Mouse (Mus musculus): ENCODE measurements around the gene Mgll. TPM values are rescaled to one million over a fixed set of nuclear protein-coding genes. Genes with fewer than 3 reads are reported as not detected.

Mgll gene
- polyA plus RNA-seq, 1 experiment = 0.20 TPM

DNA sequence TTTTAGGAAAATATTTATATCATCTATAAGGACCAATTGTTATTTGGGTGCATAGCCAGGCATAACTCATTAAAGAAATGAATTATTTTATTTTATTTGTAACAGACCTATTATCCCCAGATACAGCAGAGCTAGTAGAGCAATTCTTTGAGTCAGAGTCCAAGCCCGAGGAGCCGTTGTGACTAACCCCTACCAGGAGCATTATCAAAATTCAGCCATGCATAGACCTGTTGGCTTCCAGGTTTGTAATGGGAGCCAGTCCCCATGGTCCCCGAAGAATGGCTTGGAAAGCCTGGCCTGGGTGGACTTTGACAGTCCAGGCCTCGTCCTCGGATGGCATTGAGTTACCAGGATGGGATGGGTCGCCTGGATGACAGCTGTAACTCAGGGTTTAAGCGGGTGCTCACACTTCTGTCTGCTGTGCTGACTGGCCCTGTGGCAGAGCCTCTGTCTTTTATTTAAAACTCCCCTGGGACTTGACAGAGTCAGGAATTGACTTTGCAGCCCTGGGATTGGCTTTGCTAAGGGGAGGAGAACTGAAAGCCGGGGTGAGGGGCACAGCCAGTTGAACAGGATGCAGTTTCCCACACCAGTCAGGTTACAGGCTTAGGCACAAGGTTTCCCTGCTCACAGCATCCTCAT, 54.0 kb downstream of the Mgll start:
- TF ChIP-seq POLR2A (IDR thresholded peaks at IDR 0.05; ENCODE audit: borderline replicate concordance, low read depth, low read length) (no peak), CTCF (IDR thresholded peaks at IDR 0.05; ENCODE audit: low read depth, low read length) (no peak)
- no peaks in the 10 kb centered on the region for H3K4me1 ChIP-seq (ENCODE audit: control insufficient read depth, insufficient read depth, low read length)
- no peak overlapping the region for H3K4me3 ChIP-seq (ENCODE audit: insufficient read depth, low read length)
- H3K27ac ChIP-seq (ENCODE audit: insufficient read depth, low read depth, low read length) = no peak overlapping the region

DNA sequence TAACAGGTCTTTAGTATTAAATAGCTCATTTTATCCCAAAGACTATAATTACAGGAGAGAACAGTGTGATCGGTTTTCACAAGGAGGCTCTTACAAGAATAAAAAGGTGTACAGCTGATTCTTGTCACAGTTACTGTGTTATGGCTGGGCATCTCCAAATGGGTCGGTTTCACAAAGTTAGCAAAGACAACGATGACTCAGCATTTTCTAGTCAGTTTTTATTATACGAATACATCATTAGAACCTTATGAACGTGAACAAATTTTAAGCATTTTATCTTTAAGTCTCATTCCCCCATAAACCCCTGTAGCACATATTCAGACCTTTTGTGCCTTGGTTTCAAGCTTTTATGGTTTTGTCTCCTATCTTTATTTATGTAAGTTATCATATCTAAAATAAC, 55.5 kb downstream of the Mgll start:
- H3K4me3 ChIP-seq (ENCODE audit: insufficient read depth, low read length) = no peak overlapping the region
- H3K4me1 ChIP-seq (ENCODE audit: control insufficient read depth, insufficient read depth, low read length) = peaks cover 5% of the 10 kb centered on the region; the same call in 1 of the 2 replicates
- TF ChIP-seq CTCF (IDR thresholded peaks at IDR 0.05; ENCODE audit: low read depth, low read length) (no peak), POLR2A (IDR thresholded peaks at IDR 0.05; ENCODE audit: borderline replicate concordance, low read depth, low read length) (no peak)

DNA sequence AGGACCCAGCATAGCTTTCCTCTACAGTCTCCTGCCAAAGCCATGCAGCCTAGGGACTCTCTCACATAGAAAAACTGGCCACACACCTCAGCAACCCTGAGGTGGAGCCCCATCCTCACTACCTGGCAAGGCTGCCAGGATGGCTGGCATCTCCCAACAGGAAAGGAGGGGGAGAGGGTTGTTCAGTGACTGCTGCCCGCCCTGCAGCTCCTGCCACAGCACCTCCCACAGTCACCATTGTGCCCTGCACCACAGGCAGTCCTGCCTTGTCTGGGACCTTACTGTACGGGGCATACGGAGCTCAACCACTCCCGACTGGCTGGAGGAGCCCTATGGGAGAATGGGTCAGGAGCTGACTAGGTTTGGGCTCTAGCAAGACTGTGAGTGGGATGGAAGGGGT, 57.7 kb downstream of the Mgll start:
- no peak overlapping the region for H3K27ac ChIP-seq (ENCODE audit: insufficient read depth, low read depth, low read length)
- H3K4me1 ChIP-seq (ENCODE audit: control insufficient read depth, insufficient read depth, low read length) = peaks cover 11% of the 10 kb centered on the region
- no peak for TF ChIP-seq POLR2A (IDR thresholded peaks at IDR 0.05; ENCODE audit: borderline replicate concordance, low read depth, low read length)
- TF ChIP-seq CTCF (IDR thresholded peaks at IDR 0.05; ENCODE audit: low read depth, low read length) = no peak
- H3K4me3 ChIP-seq (ENCODE audit: insufficient read depth, low read length) = no peak overlapping the region

More for the DNA sequence above, 55.5 kb downstream of the Mgll start:
- H3K27ac ChIP-seq (ENCODE audit: insufficient read depth, low read depth, low read length) = no peak overlapping the region

DNA sequence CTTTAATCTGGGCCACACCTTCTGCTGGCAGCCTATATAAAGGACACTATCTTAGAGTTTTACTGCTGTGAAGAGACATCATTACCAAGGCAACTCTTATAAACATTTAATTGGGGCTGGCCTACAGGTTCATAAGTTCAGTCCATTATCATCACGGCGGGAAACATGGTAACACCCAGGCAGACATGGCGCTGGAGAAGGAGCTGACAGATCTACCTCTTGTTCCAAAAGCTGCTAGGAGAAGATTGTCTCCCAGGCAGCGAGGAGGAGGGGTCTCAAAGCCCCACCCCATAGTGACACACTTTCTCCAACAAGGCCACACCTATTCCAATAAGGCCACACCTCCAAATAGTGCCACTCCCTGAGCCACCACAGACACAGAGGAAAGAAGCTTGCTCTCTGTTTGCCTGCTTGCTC, 58.8 kb downstream of the Mgll start:
- no peak overlapping the region for H3K4me3 ChIP-seq (ENCODE audit: insufficient read depth, low read length)
- no peak overlapping the region for H3K27ac ChIP-seq (ENCODE audit: insufficient read depth, low read depth, low read length)
- peaks cover 11% of the 10 kb centered on the region for H3K4me1 ChIP-seq (ENCODE audit: control insufficient read depth, insufficient read depth, low read length)

DNA sequence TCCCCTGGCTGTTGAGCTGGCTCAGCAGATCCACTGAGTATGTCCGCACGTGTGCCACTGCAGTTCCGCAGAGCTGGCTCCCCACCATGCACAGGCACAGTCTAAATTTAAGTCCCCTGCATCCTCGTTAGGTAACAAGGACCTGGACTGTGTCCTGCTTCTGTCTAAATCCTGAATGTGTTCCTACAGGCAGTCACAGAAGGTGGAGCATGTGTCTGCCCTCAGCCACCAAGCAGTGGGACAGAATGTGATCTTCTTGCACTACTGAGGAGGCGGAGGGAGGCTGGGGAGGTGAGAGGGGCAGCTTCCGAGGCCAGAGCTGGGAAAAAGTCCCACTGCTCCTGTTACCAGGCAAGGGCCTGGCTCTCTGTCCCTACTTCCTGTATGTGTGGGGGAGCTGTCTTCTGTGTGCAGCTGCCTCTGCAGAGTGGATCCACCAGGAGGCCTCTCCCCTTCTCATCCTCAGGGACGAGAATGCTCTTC, 60.5 kb downstream of the Mgll start:
- H3K27ac ChIP-seq (ENCODE audit: insufficient read depth, low read depth, low read length) = no peak overlapping the region

More for the DNA sequence above, 58.8 kb downstream of the Mgll start:
- TF ChIP-seq CTCF (IDR thresholded peaks at IDR 0.05; ENCODE audit: low read depth, low read length) = no peak
- no peak for TF ChIP-seq POLR2A (IDR thresholded peaks at IDR 0.05; ENCODE audit: borderline replicate concordance, low read depth, low read length)

DNA sequence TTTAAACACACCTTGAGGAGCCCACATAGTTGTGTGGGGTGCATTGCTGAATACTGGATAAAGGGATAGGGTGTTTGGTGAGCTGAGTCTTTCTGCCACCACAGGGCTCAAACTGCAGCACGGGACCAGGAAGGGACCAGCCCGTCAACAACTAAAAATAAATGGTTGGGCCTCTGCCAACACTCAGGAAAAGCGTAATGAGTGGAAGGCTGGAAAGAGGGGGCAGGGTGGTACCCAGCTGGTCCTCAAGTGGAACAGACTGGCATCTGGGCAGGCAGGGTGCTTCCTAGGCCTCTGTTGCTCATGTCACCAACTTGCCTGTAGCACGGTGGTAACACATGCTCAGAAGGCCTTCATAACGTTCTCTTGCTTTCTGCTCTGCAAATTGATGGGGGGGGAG, 61.1 kb downstream of the Mgll start:
- no peak for TF ChIP-seq CTCF (IDR thresholded peaks at IDR 0.05; ENCODE audit: low read depth, low read length)
- TF ChIP-seq POLR2A (IDR thresholded peaks at IDR 0.05; ENCODE audit: borderline replicate concordance, low read depth, low read length) = no peak
- Histone ChIP-seq H3K27ac (ENCODE audit: insufficient read depth, low read depth, low read length) (no peak overlapping the region), H3K4me3 (ENCODE audit: insufficient read depth, low read length) (no peak overlapping the region), H3K4me1 (ENCODE audit: control insufficient read depth, insufficient read depth, low read length) (peaks cover 11% of the 10 kb centered on the region)

More for the DNA sequence above, 60.5 kb downstream of the Mgll start:
- TF ChIP-seq CTCF (IDR thresholded peaks at IDR 0.05; ENCODE audit: low read depth, low read length) = no peak
- no peak for TF ChIP-seq POLR2A (IDR thresholded peaks at IDR 0.05; ENCODE audit: borderline replicate concordance, low read depth, low read length)
- Histone ChIP-seq H3K4me3 (ENCODE audit: insufficient read depth, low read length) (no peak overlapping the region), H3K4me1 (ENCODE audit: control insufficient read depth, insufficient read depth, low read length) (peaks cover 11% of the 10 kb centered on the region)

DNA sequence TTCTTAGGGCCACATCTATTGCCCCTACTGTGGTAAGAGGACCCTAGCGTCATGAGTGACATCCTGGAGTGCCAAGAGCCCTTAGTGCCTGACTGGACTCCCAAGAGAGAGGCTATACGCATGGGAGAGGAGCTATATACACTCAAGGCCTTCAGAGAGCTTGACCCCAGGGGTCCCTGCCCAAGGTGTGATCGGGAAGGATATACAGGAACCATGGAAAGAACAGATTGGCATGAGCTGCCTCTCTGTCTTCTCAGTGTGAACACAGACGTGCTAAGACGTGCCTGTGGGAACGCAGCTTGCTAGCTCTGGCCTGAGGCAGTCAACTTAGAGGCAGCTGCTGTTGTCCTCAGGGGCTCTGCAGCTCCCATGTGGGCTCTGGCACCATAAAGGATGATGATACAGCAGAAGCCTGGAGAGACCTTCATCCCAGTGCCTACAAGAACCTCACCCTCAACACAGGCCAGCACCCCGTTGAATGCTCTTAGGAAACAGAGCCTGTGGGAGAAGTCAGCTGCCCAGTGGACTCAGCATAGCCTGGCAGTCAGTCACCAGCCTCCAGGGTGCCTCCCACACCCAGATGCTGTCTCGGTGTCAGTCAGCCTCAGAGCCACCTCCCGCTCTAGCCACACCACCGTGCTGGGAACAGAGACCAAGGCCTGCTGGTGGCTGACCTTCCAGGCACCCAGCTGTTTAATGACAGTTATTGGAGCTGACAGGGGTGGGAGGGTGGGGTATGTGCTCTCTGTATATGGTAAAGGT, 61.8 kb downstream of the Mgll start:
- Histone ChIP-seq H3K4me3 (ENCODE audit: insufficient read depth, low read length) (no peak overlapping the region), H3K27ac (ENCODE audit: insufficient read depth, low read depth, low read length) (no peak overlapping the region), H3K4me1 (ENCODE audit: control insufficient read depth, insufficient read depth, low read length) (peaks cover 11% of the 10 kb centered on the region)
- TF ChIP-seq POLR2A (IDR thresholded peaks at IDR 0.05; ENCODE audit: borderline replicate concordance, low read depth, low read length) (no peak), CTCF (IDR thresholded peaks at IDR 0.05; ENCODE audit: low read depth, low read length) (no peak)

DNA sequence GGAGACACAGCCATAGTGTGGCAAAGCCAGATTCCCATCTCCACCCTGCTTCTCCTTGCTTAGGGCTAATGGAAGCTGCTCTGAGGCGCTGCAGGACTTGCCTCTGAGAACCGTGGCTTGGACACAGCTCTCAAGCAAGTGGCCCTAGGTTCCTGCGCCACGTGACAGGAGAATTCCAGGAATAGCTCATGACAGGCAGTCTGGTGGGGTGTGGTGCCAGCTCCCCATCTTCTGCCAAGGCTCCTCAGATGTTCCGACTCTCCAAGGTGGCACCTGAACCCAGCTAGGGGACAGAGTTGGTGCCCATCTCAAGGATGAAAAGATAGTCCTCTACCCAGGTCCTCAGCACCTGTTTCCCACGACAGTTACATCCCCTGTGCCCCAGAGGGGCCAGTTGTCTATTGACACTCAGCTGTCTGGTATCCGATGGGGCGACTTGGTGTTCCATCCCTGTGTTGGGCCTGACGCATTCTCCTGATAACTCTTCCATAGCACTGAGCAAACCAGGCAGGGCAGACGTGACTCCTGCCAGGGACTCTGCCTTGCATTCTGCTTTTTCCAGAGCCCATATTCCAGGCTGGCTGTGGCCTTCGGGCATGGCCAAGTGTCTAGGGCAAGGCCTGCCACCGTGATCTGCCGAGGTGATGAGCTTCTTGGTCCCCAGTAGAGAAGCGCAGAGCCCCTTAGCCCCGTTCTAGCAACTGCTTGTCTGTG, 62.7 kb downstream of the Mgll start:
- TF ChIP-seq CTCF (IDR thresholded peaks at IDR 0.05; ENCODE audit: low read depth, low read length) (no peak), POLR2A (IDR thresholded peaks at IDR 0.05; ENCODE audit: borderline replicate concordance, low read depth, low read length) (no peak)
- Histone ChIP-seq H3K4me1 (ENCODE audit: control insufficient read depth, insufficient read depth, low read length) (peaks cover 11% of the 10 kb centered on the region), H3K4me3 (ENCODE audit: insufficient read depth, low read length) (no peak overlapping the region), H3K27ac (ENCODE audit: insufficient read depth, low read depth, low read length) (no peak overlapping the region)

DNA sequence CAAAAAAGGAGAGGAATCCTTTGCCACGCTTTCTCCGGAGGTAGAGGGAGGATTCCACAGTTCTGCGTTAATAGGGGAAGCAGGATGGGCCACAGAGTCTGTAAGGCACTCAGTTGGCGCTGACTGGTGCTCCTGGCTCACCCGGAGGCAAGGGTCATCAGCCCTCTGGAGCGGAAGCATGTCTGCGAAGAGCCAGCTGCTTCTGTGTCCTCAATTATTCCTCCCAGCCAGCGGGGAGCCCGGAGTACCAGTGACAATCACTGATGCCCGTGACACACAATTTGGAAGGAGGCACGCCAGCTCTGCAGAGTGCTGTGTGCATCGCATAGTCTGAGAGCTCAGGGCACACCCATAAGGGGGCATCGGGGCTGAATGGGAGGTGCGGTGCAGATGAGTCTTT, 63.3 kb downstream of the Mgll start:
- Histone ChIP-seq H3K4me1 (ENCODE audit: control insufficient read depth, insufficient read depth, low read length) (peaks cover 11% of the 10 kb centered on the region), H3K4me3 (ENCODE audit: insufficient read depth, low read length) (no peak overlapping the region), H3K27ac (ENCODE audit: insufficient read depth, low read depth, low read length) (no peak overlapping the region)
- TF ChIP-seq CTCF (IDR thresholded peaks at IDR 0.05; ENCODE audit: low read depth, low read length) = no peak
- TF ChIP-seq POLR2A (IDR thresholded peaks at IDR 0.05; ENCODE audit: borderline replicate concordance, low read depth, low read length) = no peak

Data from bone marrow macrophage, adult 2 months (primary cell).